Mouse (Mus musculus): ENCODE data around the gene Lamtor1. TPM values are rescaled to one million over a fixed set of nuclear protein-coding genes. Genes with fewer than 3 reads are reported as not detected.
"Not testable (repeated sequence)": the region's sequence is repeated elsewhere in the genome, so short reads cannot be mapped to it uniquely, and the experiment has no call there.

Gene Lamtor1
- polyA plus RNA-seq, 1 experiment from 2014 or later, result 161 TPM

DNA sequence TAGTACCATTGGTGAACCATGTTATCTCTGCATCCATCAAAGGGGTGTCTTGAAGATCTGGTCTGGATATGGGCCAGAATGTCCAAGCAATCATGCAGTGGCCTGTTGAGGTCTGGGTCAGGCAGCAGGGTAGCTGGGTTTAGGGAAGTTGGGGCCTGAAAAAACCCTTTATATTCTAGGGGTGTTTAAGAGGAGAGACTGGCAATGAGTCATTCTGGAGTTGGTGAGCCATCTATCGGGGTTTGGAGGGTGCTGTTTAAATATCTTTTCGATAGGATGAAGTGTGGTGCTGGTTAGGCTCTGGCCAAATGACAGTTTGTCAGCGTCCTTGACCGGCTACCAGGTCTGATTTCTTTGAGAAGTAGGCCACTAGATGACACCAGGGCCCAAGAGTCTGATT, 30.3 kb downstream of the Lamtor1 start:
- no peaks in the 10 kb centered on the region for H3K27me3 ChIP-seq (ENCODE audit: insufficient read depth, low read length)
- WGBS, result 86% methylated on average over 4 of the region's 4 CpGs
- no peaks in the 10 kb centered on the region for H3K4me1 ChIP-seq (ENCODE audit: insufficient read depth)
- no peaks in the 10 kb centered on the region for H3K9me3 ChIP-seq (ENCODE audit: low read depth, low read length)
- 0 out of 2 replicates have a peak, but pooled peaks cover 4% of the 10 kb centered on the region for H3K36me3 ChIP-seq (ENCODE audit: insufficient read depth)
- H3K4me2 ChIP-seq, result no peak overlapping the region
- no peak overlapping the region for H3K27ac ChIP-seq (ENCODE audit: low read depth)
- no peak for TF ChIP-seq CTCF (IDR thresholded peaks at IDR 0.05; ENCODE audit: low read depth)
- ATAC-seq (ENCODE audit: insufficient read depth) (no peak), DNase-seq (no peak)
- H3K9ac ChIP-seq, result no peak overlapping the region
- no peak overlapping the region for H3K4me3 ChIP-seq (ENCODE audit: low read depth, low read length)

DNA sequence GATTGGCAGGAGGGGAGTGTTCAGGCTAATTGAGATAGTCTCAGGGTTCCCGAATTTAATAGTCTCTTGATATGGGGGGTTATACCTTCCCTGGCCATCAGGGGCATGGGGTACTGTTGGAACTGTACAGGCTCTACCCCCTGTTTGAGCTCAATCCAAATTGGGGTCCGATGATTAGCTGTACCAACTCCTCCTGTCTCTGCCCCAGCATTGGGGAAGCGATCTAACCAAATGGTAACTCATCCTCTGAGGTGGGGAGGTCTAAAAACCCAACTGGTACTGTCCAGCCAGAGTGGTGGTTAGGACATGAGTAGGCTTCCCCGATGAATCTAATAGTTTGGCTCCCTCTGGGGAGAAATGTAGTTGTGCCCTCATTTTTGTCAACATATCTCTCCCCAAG, 31.3 kb downstream of the Lamtor1 start:
- WGBS, result 90% methylated on average over 4 of the region's 4 CpGs
- ATAC-seq (ENCODE audit: insufficient read depth) (no peak), DNase-seq (no peak)

DNA sequence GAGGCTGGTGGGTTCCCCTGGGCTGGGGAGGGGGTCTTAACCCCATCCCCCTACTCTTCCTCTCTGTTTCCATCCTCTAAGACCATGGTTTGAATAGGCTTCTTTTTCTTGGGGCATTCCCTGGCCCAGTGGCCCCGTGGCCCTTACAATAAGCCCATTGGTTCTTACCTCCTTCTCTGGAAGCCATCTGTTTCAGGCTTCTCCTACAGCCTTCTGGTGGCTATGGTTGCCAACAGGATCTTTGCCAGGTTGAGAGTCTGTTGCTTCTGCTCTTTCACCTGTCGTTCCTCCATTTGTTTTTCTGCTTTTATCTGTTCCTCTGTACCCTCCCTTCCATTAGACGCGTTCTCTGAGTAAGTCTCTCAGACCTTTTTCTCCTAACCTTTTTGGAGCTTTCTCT, 31.9 kb downstream of the Lamtor1 start:
- Histone ChIP-seq H3K9ac (no peak overlapping the region), H3K36me3 (ENCODE audit: insufficient read depth) (0 out of 2 replicates have a peak, but pooled peaks cover 4% of the 10 kb centered on the region), H3K27ac (ENCODE audit: low read depth) (no peak overlapping the region), H3K4me2 (no peak overlapping the region), H3K4me1 (ENCODE audit: insufficient read depth) (no peaks in the 10 kb centered on the region), H3K27me3 (ENCODE audit: insufficient read depth, low read length) (no peaks in the 10 kb centered on the region), H3K4me3 (ENCODE audit: low read depth, low read length) (no peak overlapping the region), H3K9me3 (ENCODE audit: low read depth, low read length) (no peaks in the 10 kb centered on the region)
- TF ChIP-seq CTCF (IDR thresholded peaks at IDR 0.05; ENCODE audit: low read depth), result no peak
- ATAC-seq (ENCODE audit: insufficient read depth) (no peak), DNase-seq (no peak)
- 84% methylated on average over 4 of the region's 4 CpGs for WGBS

More for the DNA sequence above, 31.3 kb downstream of the Lamtor1 start:
- Histone ChIP-seq H3K4me2 (no peak overlapping the region), H3K4me3 (ENCODE audit: low read depth, low read length) (no peak overlapping the region), H3K9me3 (ENCODE audit: low read depth, low read length) (no peaks in the 10 kb centered on the region), H3K9ac (no peak overlapping the region), H3K36me3 (ENCODE audit: insufficient read depth) (0 out of 2 replicates have a peak, but pooled peaks cover 4% of the 10 kb centered on the region), H3K27me3 (ENCODE audit: insufficient read depth, low read length) (no peaks in the 10 kb centered on the region), H3K4me1 (ENCODE audit: insufficient read depth) (no peaks in the 10 kb centered on the region), H3K27ac (ENCODE audit: low read depth) (no peak overlapping the region)
- no peak for TF ChIP-seq CTCF (IDR thresholded peaks at IDR 0.05; ENCODE audit: low read depth)

DNA sequence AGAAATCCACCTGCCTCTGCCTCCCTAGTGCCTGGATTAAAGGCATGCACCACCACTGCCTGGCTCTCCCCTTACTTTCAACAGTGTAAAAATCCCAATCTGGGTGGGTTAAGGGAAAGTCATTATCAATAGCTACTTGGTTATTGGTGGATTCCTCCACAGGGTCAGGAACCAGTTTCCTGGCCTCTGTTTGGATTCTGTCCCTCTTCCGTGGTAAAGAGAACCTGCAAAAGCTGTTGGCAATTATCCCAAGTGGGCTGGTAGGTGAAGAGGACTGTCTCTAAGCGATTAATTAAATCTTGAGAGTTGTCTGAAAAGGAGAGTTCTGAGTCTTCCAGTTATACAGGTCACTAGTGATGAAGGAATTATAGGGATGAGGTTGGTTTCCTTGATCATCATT, 32.6 kb downstream of the Lamtor1 start:
- Histone ChIP-seq H3K36me3 (ENCODE audit: insufficient read depth) (0 out of 2 replicates have a peak, but pooled peaks cover 4% of the 10 kb centered on the region), H3K27me3 (ENCODE audit: insufficient read depth, low read length) (no peaks in the 10 kb centered on the region), H3K4me2 (no peak overlapping the region), H3K9ac (no peak overlapping the region), H3K4me3 (ENCODE audit: low read depth, low read length) (no peak overlapping the region), H3K27ac (ENCODE audit: low read depth) (no peak overlapping the region), H3K4me1 (ENCODE audit: insufficient read depth) (no peaks in the 10 kb centered on the region), H3K9me3 (ENCODE audit: low read depth, low read length) (no peaks in the 10 kb centered on the region)
- no peak for TF ChIP-seq CTCF (IDR thresholded peaks at IDR 0.05; ENCODE audit: low read depth)
- DNase-seq, result no peak
- ATAC-seq (ENCODE audit: insufficient read depth), result no peak
- 73% methylated on average over 2 of the region's 2 CpGs for WGBS

DNA sequence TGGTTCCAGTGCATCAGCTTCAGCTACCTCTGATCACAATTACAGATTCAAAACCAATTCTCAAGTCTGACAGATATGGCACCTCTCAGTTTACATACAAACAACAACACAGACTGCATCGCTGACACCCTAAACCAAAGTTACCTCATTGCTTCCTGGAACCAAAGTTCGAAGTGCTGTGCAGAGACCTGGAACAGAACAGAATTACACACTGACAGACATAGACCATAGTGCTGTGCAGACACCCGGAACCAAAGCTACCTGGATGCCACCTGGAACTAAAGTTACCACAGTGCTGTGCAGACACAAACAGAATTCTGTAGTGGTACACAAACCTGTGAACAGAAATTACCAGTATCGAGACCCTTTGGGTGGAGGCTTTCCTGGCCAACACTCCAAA, 34.1 kb downstream of the Lamtor1 start:
- no peaks in the 10 kb centered on the region for H3K4me1 ChIP-seq (ENCODE audit: insufficient read depth)
- no peak overlapping the region for H3K27ac ChIP-seq (ENCODE audit: low read depth)
- no peak for DNase-seq
- WGBS, result 90% methylated on average over 4 of the region's 4 CpGs
- H3K4me3 ChIP-seq (ENCODE audit: low read depth, low read length), result no peak overlapping the region
- TF ChIP-seq CTCF (IDR thresholded peaks at IDR 0.05; ENCODE audit: low read depth), result no peak
- no peak overlapping the region for H3K9ac ChIP-seq
- no peaks in the 10 kb centered on the region for H3K9me3 ChIP-seq (ENCODE audit: low read depth, low read length)
- no peak overlapping the region for H3K4me2 ChIP-seq
- no peak for ATAC-seq (ENCODE audit: insufficient read depth)
- no peaks in the 10 kb centered on the region for H3K27me3 ChIP-seq (ENCODE audit: insufficient read depth, low read length)
- H3K36me3 ChIP-seq (ENCODE audit: insufficient read depth), result 0 out of 2 replicates have a peak, but pooled peaks cover 4% of the 10 kb centered on the region

DNA sequence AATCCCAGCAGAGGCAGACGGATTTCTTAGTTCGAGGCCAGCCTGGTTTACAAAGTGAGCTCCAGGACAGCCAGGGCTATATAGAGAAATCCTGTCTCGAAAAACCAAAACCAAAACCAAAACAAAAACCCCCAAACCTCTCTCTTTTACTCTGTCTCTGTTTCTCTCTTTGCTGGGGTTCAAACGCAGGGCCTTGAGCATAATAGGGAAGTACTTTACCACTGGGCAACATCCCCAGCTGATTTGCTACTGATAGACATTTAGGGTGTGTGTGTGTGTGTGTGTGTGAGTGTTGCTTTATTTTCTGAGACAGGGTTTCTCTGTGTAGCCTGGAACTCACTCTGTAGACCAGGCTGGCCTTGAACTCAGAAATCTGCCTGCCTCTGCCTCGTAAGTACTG, 43.3 kb downstream of the Lamtor1 start:
- H3K9ac ChIP-seq; H3K36me3 ChIP-seq (ENCODE audit: insufficient read depth): not testable (repeated sequence)
- WGBS, result 91% methylated on average over 5 of the region's 5 CpGs

DNA sequence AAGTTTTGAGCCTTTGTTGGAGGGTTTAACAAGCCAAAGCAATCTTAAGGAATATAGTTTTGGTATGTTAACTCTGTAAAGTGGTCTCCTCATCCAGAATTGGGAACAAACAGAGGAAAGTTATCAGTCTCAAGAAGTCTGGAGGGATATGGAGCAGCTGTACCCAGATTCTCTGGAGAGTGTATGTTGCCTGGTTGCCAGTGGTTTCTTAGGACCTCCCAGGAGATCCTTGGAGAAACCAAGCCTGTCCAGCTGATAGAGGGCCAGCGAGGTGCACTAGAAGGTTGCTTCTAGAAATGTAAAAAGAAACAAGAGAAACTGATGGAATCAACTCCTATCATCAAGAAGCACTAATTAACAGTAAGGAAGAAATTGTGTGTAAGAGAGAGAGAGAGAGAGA, 45.9 kb downstream of the Lamtor1 start:
- no peaks in the 10 kb centered on the region for H3K4me1 ChIP-seq (ENCODE audit: insufficient read depth)
- no peak for TF ChIP-seq CTCF (IDR thresholded peaks at IDR 0.05; ENCODE audit: low read depth)
- no peaks in the 10 kb centered on the region for H3K9me3 ChIP-seq (ENCODE audit: low read depth, low read length)
- H3K36me3 ChIP-seq (ENCODE audit: insufficient read depth), result no peaks in the 10 kb centered on the region
- ATAC-seq (ENCODE audit: insufficient read depth), result peak; percentile 47; the same call in 1 of the 2 replicates
- peak; percentile 36 for DNase-seq
- H3K9ac ChIP-seq, result no peak overlapping the region
- H3K27ac ChIP-seq (ENCODE audit: low read depth), result peak overlapping the region; percentile 16; the same call in 1 of the 2 replicates
- 65% methylated on average over 1 of the region's 1 CpGs for WGBS
- H3K4me3 ChIP-seq (ENCODE audit: low read depth, low read length), result no peak overlapping the region
- no peak overlapping the region for H3K4me2 ChIP-seq
- H3K27me3 ChIP-seq (ENCODE audit: insufficient read depth, low read length), result no peaks in the 10 kb centered on the region

More for the DNA sequence above, 43.3 kb downstream of the Lamtor1 start:
- H3K4me1 ChIP-seq (ENCODE audit: insufficient read depth); H3K27ac ChIP-seq (ENCODE audit: low read depth); H3K4me2 ChIP-seq; ATAC-seq (ENCODE audit: insufficient read depth); H3K27me3 ChIP-seq (ENCODE audit: insufficient read depth, low read length); DNase-seq; H3K4me3 ChIP-seq (ENCODE audit: low read depth, low read length); H3K9me3 ChIP-seq (ENCODE audit: low read depth, low read length): not testable (repeated sequence)

DNA sequence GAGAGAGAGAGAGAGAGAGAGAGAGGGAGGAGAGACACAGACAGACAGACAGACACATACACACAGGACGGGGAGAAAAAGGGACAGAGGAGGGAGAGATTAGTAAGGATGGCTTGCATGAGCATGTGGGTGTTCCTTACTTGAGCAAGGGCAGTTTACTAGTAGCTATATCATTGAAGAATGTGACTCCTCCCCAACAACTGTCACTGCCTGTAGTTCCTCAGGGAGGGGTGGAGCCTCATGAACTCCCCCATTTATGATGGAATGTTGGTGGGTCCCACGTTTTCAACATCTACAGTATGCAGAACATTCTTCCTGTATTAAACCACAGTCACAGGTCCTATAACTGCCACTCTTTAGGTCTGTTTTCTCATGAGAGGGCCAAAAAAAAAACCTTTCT, 46.4 kb downstream of the Lamtor1 start:
- no peak overlapping the region for H3K27ac ChIP-seq (ENCODE audit: low read depth)
- ATAC-seq (ENCODE audit: insufficient read depth), result peak; percentile 8; the same call in 1 of the 2 replicates
- WGBS, result 44% methylated on average over 2 of the region's 2 CpGs
- no peak overlapping the region for H3K4me3 ChIP-seq (ENCODE audit: low read depth, low read length)
- no peak overlapping the region for H3K4me2 ChIP-seq
- no peaks in the 10 kb centered on the region for H3K36me3 ChIP-seq (ENCODE audit: insufficient read depth)
- no peak overlapping the region for H3K9ac ChIP-seq
- H3K9me3 ChIP-seq (ENCODE audit: low read depth, low read length), result no peaks in the 10 kb centered on the region
- no peak for TF ChIP-seq CTCF (IDR thresholded peaks at IDR 0.05; ENCODE audit: low read depth)
- no peaks in the 10 kb centered on the region for H3K27me3 ChIP-seq (ENCODE audit: insufficient read depth, low read length)
- no peaks in the 10 kb centered on the region for H3K4me1 ChIP-seq (ENCODE audit: insufficient read depth)
- no peak for DNase-seq
